Mouse (Mus musculus) kidney, embryonic 14.5 days (tissue): ENCODE measurements around the gene Olfr824. TPM values are rescaled to one million over a fixed set of nuclear protein-coding genes. Genes with fewer than 3 reads are reported as not detected.
A peak's percentile ranks its signal among the peaks of the same experiment; 100 is the strongest.

Experiments used
- ATAC-seq: fragments of 200-750 bp; cut with Nextera tagmentation; 2 replicates; pipeline ENCODE4 v1.8.0; 2017; ENCODE audit warnings: moderate number of reproducible peaks, mild to moderate bottlenecking, moderate TSS enrichment, moderate library complexity; ENCODE audit not compliant: low FRiP score, low TSS enrichment
- H3K27ac ChIP-seq: fragments of 300-500 bp; sonication (generic); 2 replicates; pipeline ENCODE4 v1.5.1; 2014; ENCODE audit warnings: low read depth, mild to moderate bottlenecking, low read length, moderate library complexity, mixed read lengths
- H3K27me3 ChIP-seq: fragments of 300-500 bp; sonication (generic); 2 replicates; pipeline ENCODE4 v1.6.1; 2014; ENCODE audit warnings: mild to moderate bottlenecking, low read length; ENCODE audit not compliant: control insufficient read depth, insufficient read depth
- H3K36me3 ChIP-seq: fragments of 300-500 bp; sonication (generic); 2 replicates; pipeline ENCODE4 v1.6.1; 2014; ENCODE audit warnings: low read length, mixed read lengths; ENCODE audit not compliant: control insufficient read depth, insufficient read depth
- H3K4me1 ChIP-seq: fragments of 300-500 bp; sonication (generic); 2 replicates; pipeline ENCODE4 v1.6.1; 2014; ENCODE audit warnings: low read length, mixed read lengths; ENCODE audit not compliant: control insufficient read depth, insufficient read depth
- H3K4me2 ChIP-seq: fragments of 300-500 bp; sonication (generic); replicated peaks from 2 replicates; pipeline ENCODE4 v1.6.1; 2014; ENCODE audit warnings: low read depth, mild to moderate bottlenecking, low read length
- H3K4me3 ChIP-seq: fragments of 300-500 bp; sonication (generic); 2 replicates; pipeline ENCODE4 v1.5.1; 2014; ENCODE audit warnings: mild to moderate bottlenecking, low read length
- H3K9ac ChIP-seq: fragments of 300-500 bp; sonication (generic); 2 replicates; pipeline ENCODE4 v1.6.1; 2014; ENCODE audit warnings: low read depth, mild to moderate bottlenecking, low read length, moderate library complexity
- H3K9me3 ChIP-seq: fragments of 300-500 bp; sonication (generic); 2 replicates; pipeline ENCODE4 v1.6.1; 2016; ENCODE audit warnings: low read length; ENCODE audit not compliant: control insufficient read depth
- WGBS: fragments of 180-500 bp; shearing (Covaris S2); extraction: QIAGEN DNeasy Blood & Tissue Kit; methylation state at CpG from one replicate; pipeline ENCODE4 v1.1.7; 2014; 5-methylcytosine and 5-hydroxymethylcytosine counted together
- polyA plus RNA-seq: library from polyadenylated mRNA; unstranded; fragments of >200 nt; fragmentation: Nextera tagmentation; extraction: Ambion mirVana; gene quantifications from 2 replicates; pipeline ENCODE4 v1.2.1, GENCODE M21; 2014

The Olfr824 gene
- polyA plus RNA-seq, 1 experiment from 2014 or later: not detected

DNA sequence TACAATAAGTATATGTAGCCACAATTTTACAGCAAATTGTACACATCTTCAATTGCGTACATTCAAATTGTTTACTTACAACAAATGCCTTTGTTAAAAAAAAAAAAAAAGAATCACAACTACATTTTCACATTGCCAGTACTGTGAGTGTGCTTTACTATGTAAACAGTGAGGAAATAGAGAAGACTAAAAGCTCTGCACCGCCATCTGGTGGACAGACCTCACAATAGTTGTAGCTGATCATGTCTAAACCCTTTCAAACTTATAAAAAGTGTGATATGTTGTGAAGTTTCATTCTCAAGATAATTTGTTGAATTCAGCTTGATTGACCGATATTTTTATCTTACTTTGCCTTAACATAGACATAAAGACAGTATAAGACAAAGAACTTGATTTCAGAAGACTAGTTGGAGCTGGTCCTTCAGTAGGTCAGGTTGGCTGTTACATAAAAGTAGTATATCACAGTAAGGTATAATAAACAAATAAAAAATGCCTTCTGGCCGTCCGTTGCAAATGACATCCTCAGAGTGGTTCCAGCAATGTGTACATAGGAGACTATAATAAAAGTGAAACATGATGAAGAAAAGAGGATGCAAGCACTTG, 36.9 kb downstream of the Olfr824 start:
- H3K4me3 ChIP-seq: no peak overlapping the region
- no peaks in the 10 kb centered on the region for H3K27me3 ChIP-seq
- H3K4me2 ChIP-seq: no peak overlapping the region
- H3K9ac ChIP-seq: no peak overlapping the region
- no peaks in the 10 kb centered on the region for H3K4me1 ChIP-seq
- H3K9me3 ChIP-seq: no peaks in the 10 kb centered on the region
- H3K36me3 ChIP-seq: no peaks in the 10 kb centered on the region
- peak; percentile 89 for ATAC-seq
- 19% methylated on average over 5 of the region's 5 CpGs for WGBS
- no peak overlapping the region for H3K27ac ChIP-seq

Other genes starting within 250 kb of the Olfr824 start
- not detected in 2 replicates for gene Olfr815, start 224.1 kb downstream of the Olfr824 start, polyA plus RNA-seq
- gene Olfr816, start 214.4 kb downstream of the Olfr824 start, polyA plus RNA-seq: not detected in 2 replicates
- gene Olfr818, start 180.9 kb downstream of the Olfr824 start, polyA plus RNA-seq: not detected in 2 replicates
- not detected in 2 replicates for gene Olfr819, start 162.7 kb downstream of the Olfr824 start, polyA plus RNA-seq
- gene Olfr247, start 153.9 kb downstream of the Olfr824 start, polyA plus RNA-seq: not detected in 2 replicates
- gene Gm10310, start 144.9 kb downstream of the Olfr824 start, polyA plus RNA-seq: not detected in 2 replicates
- gene Olfr820, start 117.4 kb downstream of the Olfr824 start, polyA plus RNA-seq: not detected in 2 replicates
- gene Olfr821, start 99.7 kb downstream of the Olfr824 start, polyA plus RNA-seq: not detected in 2 replicates
- gene Olfr822, start 58.8 kb downstream of the Olfr824 start, polyA plus RNA-seq: not detected in 2 replicates
- gene Olfr823, start 14.6 kb downstream of the Olfr824 start, polyA plus RNA-seq: not detected in 2 replicates
- gene Olfr825, start 36.8 kb upstream of the Olfr824 start, polyA plus RNA-seq: not detected in 2 replicates
- gene Olfr826, start 54.2 kb upstream of the Olfr824 start, polyA plus RNA-seq: not detected in 2 replicates
- gene Olfr827, start 84.4 kb upstream of the Olfr824 start, polyA plus RNA-seq: not detected in 2 replicates
- gene Neurod4, start 150.2 kb upstream of the Olfr824 start, polyA plus RNA-seq: not detected in 2 replicates
- gene Tespa1, start 192.9 kb upstream of the Olfr824 start, polyA plus RNA-seq: 0.31 TPM in 1 of 2 replicates, not detected in the other